In genomic region chr10:66973274-66973673, GRCm38 (mm10) we compare ENCODE assay signal across 21 mouse cellular contexts.
A peak's percentile ranks its signal among the peaks of the same experiment; 100 is the strongest.
DNase-seq lines count a peak whose midpoint lies in the region; ATAC-seq lines count a peak whose summit lies in the region.
"Had no signal": no experiment of that assay in that cellular context is flagged by ENCODE, and none has a peak within 500 bp of the region (broad histone marks: within the 10 kb centered on the region; RNA-seq: fewer than 3 reads in every experiment).

No protein-coding gene starts in this region.

- no peaks in the 10 kb centered on the region for H3K9me3 ChIP-seq in embryonic facial prominence, embryonic 12.5 days
- no peaks in the 10 kb centered on the region for H3K9me3 ChIP-seq in intestine, embryonic 15.5 days
- H3K9me3 ChIP-seq: forebrain, embryonic 10.5 days; forebrain, embryonic 15.5 days; heart, embryonic 13.5 days; hindbrain, embryonic 15.5 days had no signal

- no peak overlapping the region for H3K4me2 ChIP-seq in embryonic facial prominence, embryonic 12.5 days (replicated peaks)
- H3K4me2 ChIP-seq in intestine, embryonic 15.5 days (replicated peaks): no peak overlapping the region
- H3K4me2 ChIP-seq: forebrain, embryonic 15.5 days; heart, embryonic 13.5 days; hindbrain, embryonic 15.5 days had no signal

- H3K36me3 ChIP-seq in embryonic facial prominence, embryonic 12.5 days: no peaks in the 10 kb centered on the region
- no peaks in the 10 kb centered on the region for H3K36me3 ChIP-seq in intestine, embryonic 15.5 days
- H3K36me3 ChIP-seq: forebrain, embryonic 10.5 days; forebrain, embryonic 15.5 days; heart, embryonic 13.5 days; hindbrain, embryonic 15.5 days had no signal

- peaks cover 10% of the 10 kb centered on the region for H3K4me1 ChIP-seq in embryonic facial prominence, embryonic 12.5 days
- peaks cover 8% of the 10 kb centered on the region for H3K4me1 ChIP-seq in intestine, embryonic 15.5 days (replicated peaks)
- H3K4me1 ChIP-seq: forebrain, embryonic 15.5 days; hindbrain, embryonic 15.5 days had no signal

- DNase-seq in heart, adult 11 months: peak; percentile 53
- DNase-seq in heart, adult 18-20 months: no peak
- DNase-seq in 3T3-L1 (ENCODE audit: low read depth, low spot score): peak; percentile 25
- DNase-seq in kidney, postnatal 10 days: no peak
- no peak for DNase-seq in spleen, adult 18-20 months
- DNase-seq: adrenal gland, postnatal 14 days; cerebellum, adult 11-12 months; cerebellum, adult 9-11 months; cerebellum, postnatal 36 days; gastrocnemius, postnatal 10 days; heart, postnatal 36 days had no signal

- no peak for ATAC-seq in embryonic facial prominence, embryonic 12.5 days (ENCODE audit: insufficient number of reproducible peaks, insufficient read depth, low FRiP score, low TSS enrichment)
- peak; percentile 29; the same call in 1 of the 2 replicates for ATAC-seq in intestine, embryonic 15.5 days
- ATAC-seq in inflammation-experienced regulatory T-cells, adult 6 months: no peak
- ATAC-seq: activated CD4-positive, CD25-positive, alpha-beta regulatory T cell, adult 4 months; forebrain, embryonic 15.5 days; Patski had no signal

- H3K9ac ChIP-seq in embryonic facial prominence, embryonic 12.5 days: no peak overlapping the region
- H3K9ac ChIP-seq in intestine, embryonic 15.5 days: no peak overlapping the region
- H3K9ac ChIP-seq: forebrain, embryonic 15.5 days; heart, embryonic 13.5 days; hindbrain, embryonic 15.5 days had no signal

- no peak overlapping the region for H3K4me3 ChIP-seq in embryonic facial prominence, embryonic 12.5 days
- no peak overlapping the region for H3K4me3 ChIP-seq in intestine, embryonic 15.5 days (replicated peaks)
- H3K4me3 ChIP-seq: erythroblast, embryonic 14.5 days; forebrain, embryonic 10.5 days; forebrain, embryonic 15.5 days; heart, embryonic 13.5 days; hindbrain, embryonic 15.5 days had no signal

- peak overlapping the region; percentile 69 for H3K27ac ChIP-seq in embryonic facial prominence, embryonic 12.5 days
- 0 out of 2 replicates have a peak overlapping the region, but pooled peaks have one; percentile 23 for H3K27ac ChIP-seq in intestine, embryonic 15.5 days
- H3K27ac ChIP-seq: forebrain, embryonic 10.5 days; forebrain, embryonic 15.5 days; heart, embryonic 13.5 days; hindbrain, embryonic 15.5 days had no signal

- 51% methylated on average over 2 of the region's 2 CpGs for WGBS in embryonic facial prominence, embryonic 12.5 days
- WGBS in intestine, embryonic 15.5 days: 30% methylated on average over 2 of the region's 2 CpGs

- H3K27me3 ChIP-seq in embryonic facial prominence, embryonic 12.5 days: no peaks in the 10 kb centered on the region
- no peaks in the 10 kb centered on the region for H3K27me3 ChIP-seq in intestine, embryonic 15.5 days (replicated peaks)
- H3K27me3 ChIP-seq: forebrain, embryonic 15.5 days; heart, embryonic 13.5 days; hindbrain, embryonic 15.5 days; Patski had no signal

Comparison
In these comparisons a context has a peak if more than half of its experiments do, and no peak if none do; other contexts are left out.
1. DNase-seq: peak in heart, adult 11 months (single experiment) and 3T3-L1 (single experiment); none in heart, adult 18-20 months (0 of 2), kidney, postnatal 10 days (single experiment) and spleen, adult 18-20 months (0 of 2).